Mouse (Mus musculus): ENCODE results near the gene Cstf2. TPM values are rescaled to one million over a fixed set of nuclear protein-coding genes. Genes with fewer than 3 reads are reported as not detected.

The Cstf2 gene
- polyA plus RNA-seq (2021; fragmentation: Nextera tagmentation), result 32.2 and 32.9 TPM in 2 replicates
- long read RNA-seq, experiment 1, full-length matches to known transcripts, result 47 of 217 reads
- long read RNA-seq, experiment 1, partial matches to known transcripts, result 35 of 217 reads
- long read RNA-seq, experiment 1, other reads (novel, unspliced or antisense), result 135 of 217 reads
- long read RNA-seq, experiment 2, full-length matches to known transcripts, result 5 of 27 reads
- long read RNA-seq, experiment 2, partial matches to known transcripts, result 12 of 27 reads
- long read RNA-seq, experiment 2, other reads (novel, unspliced or antisense), result 10 of 27 reads

GRCm38 (mm10) chrX:134058987-134059712 is at the start of gene Cstf2:
Cstf2 (plus strand) TSS chrX:134059187.

Other genes starting within 250 kb of the Cstf2 start
- 0.69 and 1.1 TPM in 2 replicates for gene Tnmd, start 208.2 kb upstream of the Cstf2 start, polyA plus RNA-seq (2021; fragmentation: Nextera tagmentation)
- gene Tspan6, start 160.8 kb upstream of the Cstf2 start, polyA plus RNA-seq (2021; fragmentation: Nextera tagmentation), result 21.7 and 24.8 TPM in 2 replicates
- 0.66 and 0.84 TPM in 2 replicates for gene Srpx2, start 150.8 kb upstream of the Cstf2 start, polyA plus RNA-seq (2021; fragmentation: Nextera tagmentation)
- gene Sytl4, start 77.4 kb upstream of the Cstf2 start, polyA plus RNA-seq (2021; fragmentation: Nextera tagmentation), result 0.10 and 0.58 TPM in 2 replicates
- 0.40 and 0.44 TPM in 2 replicates for gene Xkrx, start 102.9 kb downstream of the Cstf2 start, polyA plus RNA-seq (2021; fragmentation: Nextera tagmentation)
- gene Arl13a, start 128.3 kb downstream of the Cstf2 start, polyA plus RNA-seq (2021; fragmentation: Nextera tagmentation), result not detected in 2 replicates
- 0.13 TPM in 1 of 2 replicates, not detected in the other for gene Nox1, start 162.8 kb downstream of the Cstf2 start, polyA plus RNA-seq (2021; fragmentation: Nextera tagmentation)
- 7.0 and 7.4 TPM in 2 replicates for gene Trmt2b, start 217.8 kb downstream of the Cstf2 start, polyA plus RNA-seq (2021; fragmentation: Nextera tagmentation)
- gene Tmem35a, start 236.0 kb downstream of the Cstf2 start, polyA plus RNA-seq (2021; fragmentation: Nextera tagmentation), result 66.7 and 67.7 TPM in 2 replicates
- gene Cenpi, start 248.9 kb downstream of the Cstf2 start, polyA plus RNA-seq (2021; fragmentation: Nextera tagmentation), result 0.21 and 0.40 TPM in 2 replicates

Measured in left cerebral cortex, adult 6 months (tissue).